Mouse (Mus musculus): ENCODE data around the gene Bmp2.

Bmp2 gene

GRCm38 (mm10) chr2:133552031-133552841 lies at the start of gene Bmp2:
Gene Bmp2, plus strand, starts transcription at chr2:133552159.
- no peak for DNase-seq

- no peak for DNase-seq
Observed at GRCm38 (mm10) chr2:133505678-133506077, 46.3 kb upstream of the Bmp2 start.

- DNase-seq: no peak
Observed at GRCm38 (mm10) chr2:133507045-133507444, 44.9 kb upstream of the Bmp2 start.

DNA sequence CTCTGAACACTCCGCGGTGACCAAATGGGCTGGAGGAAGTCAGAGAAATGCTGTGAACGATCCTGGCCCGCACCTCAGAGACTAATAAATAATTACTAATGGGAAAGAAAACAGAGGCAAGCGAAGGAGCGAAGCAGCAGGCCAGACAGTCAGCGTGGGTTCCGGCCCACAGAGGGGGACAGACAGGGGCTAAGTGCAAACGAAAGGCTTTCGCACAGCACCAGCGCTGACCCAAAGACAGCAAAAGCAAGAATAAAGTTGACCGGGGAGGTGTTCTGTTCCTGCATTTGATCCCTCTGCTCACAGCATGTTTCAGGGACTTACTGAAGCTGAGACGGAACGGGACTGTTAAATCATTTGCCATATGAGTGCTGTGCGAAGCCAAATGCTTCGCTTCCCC lies 42.8 kb upstream of the Bmp2 start:
- no peak for DNase-seq

DNA sequence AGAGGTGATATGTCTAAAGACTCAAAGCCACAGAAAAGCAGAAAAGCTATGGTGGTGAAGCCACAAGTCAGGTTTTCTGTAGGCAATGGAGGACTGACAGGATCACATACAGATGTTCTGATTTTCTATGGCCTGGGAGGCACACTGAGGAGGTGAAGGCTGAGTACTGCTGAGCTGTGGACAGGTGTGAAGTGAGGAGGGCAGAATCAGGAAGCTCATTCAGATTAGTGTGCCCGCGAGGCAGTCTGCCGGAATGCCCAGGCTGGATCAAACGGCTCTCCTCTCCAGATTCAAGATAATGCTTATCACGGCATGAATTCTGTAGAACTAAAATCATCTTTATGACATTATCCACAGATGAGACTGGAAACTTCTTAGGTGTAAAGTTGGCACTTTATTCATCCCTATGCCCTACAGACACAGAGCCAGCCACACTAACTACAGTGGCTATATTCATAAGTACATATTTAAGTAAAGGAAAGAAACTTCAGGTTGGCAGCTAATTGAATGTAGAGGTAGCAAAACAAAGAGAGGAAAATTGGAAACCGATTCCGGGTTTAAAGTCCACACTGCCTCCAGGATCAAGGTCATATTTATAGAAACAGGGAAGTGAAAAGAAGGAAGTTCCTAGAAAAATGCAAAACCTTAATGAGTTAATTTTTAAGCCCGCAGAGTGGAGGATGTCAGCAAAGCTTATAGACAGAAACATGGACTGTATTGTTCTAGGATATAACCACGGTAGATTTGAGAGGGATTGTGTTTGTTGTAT lies 40.8 kb upstream of the Bmp2 start:
- DNase-seq: no peak

DNA sequence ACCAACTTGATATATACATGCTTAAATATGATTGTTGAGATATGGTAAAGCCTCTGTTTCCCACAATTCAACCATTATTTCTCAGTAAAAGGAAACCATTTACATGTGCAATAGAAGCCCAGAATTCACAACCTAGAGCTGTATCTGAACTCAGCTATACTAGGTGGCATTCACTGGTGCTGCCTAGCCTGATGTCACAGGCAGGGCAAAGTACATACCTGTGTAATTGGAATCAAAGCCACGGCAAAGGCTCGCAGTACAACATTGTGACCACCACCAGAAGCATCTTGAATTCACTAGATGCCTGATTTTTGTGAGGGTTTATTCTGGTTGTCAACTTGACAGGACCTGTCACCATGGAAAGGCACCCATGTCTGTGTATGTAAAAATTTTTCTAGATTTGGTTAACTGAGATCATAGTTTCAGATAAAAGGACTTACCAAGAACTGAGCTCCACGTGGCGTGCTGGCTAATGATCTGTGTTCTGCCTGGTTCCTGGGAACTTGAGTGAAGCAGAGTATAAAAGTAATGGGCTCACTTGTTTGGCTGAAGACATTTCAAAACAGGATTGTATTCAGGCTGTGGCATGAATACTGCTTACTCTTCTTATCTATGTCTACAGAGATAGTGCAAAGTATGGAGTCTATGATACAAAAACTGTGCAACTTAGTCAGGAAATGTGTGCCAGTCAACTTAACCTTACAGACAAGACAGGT lies 35.5 kb upstream of the Bmp2 start:
- DNase-seq: no peak

- no peak for DNase-seq
Observed at GRCm38 (mm10) chr2:133517867-133518266, 34.1 kb upstream of the Bmp2 start.

DNA sequence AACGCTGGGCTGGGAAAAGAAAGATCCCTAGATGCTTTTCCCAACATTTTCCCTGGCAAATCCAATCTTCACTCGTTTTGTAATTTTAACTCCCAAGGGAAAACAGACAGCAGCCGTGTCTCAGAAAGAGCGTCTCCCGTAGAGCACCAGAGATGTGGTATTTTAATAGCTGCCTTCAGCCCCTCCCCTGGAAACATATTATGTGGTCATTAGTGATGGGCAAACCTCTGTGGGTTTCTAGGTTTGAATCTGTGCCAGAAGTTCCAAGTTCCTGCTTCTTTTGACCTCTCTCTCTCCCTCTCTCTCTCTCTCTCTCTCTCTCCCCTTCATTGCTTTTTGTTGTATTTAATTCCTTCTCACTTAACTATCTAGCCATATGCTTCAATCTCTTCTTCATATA lies 30.8 kb upstream of the Bmp2 start:
- no peak for DNase-seq

DNA sequence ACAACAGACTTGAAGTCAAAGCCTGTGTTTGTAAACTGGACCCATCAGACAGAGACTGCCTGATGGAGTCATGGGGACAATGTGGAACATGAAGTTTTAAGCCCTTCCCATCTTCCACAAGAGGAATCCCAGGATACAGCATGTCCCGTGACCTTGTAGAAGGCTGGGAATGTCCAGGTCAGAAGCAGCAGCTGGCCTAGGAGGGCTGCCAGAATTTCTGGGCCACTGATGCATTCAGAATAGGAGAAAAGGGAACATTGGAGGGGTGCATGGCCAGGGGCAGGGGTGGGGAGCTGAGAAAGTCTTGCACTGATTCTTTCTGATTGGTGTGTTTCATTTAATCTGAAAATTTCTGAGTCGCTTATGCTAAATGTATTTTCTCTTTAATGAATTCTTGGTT lies 29.8 kb upstream of the Bmp2 start:
- no peak for DNase-seq

DNA sequence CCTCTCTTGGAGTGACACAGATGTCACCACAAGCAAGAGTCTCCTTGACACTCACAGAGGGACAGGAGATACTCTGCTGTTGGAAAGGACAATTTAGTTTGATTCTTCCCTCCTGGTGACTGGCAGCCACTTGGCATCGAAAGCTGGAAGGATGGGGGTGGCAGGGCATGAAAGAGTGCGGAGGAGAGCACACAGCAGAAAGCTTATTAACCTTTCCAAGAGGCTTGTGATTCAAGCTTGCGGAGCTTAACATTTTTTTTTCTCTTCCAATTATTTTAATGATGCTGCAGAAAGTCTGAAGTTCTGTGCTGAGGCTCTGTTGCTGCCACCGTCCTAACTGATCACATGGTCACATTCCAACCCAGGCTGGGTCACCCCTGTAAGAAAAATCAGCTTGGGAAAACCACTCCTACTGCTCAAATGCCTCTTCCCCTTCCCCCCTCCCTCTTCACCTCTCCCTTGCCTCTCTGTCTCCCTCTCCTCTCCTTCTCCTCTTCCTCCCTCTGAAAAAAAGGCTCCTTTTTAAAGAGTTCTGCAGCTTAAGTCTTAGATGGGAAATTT lies 26.3 kb upstream of the Bmp2 start:
- DNase-seq: no peak

DNA sequence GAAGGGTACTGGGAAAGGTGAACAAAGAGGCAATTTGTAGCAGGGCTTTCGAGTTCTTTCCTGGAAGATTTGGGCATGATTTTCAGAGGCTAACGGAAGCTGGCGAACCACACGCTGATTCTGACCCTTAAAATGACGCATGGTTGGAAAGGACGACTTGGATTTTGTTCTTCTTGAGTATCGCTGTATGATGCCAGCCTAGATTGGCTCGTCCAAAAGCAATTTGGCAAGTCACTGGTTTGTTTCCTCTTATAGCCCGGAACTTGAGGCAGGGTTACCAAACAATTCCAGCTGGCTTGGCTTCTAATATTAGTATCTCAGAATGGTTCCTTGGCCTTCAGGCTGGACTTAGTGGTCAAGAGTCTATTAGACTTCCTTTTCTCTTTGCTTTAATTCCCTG lies 22.6 kb upstream of the Bmp2 start:
- peak; percentile 11 for DNase-seq

DNA sequence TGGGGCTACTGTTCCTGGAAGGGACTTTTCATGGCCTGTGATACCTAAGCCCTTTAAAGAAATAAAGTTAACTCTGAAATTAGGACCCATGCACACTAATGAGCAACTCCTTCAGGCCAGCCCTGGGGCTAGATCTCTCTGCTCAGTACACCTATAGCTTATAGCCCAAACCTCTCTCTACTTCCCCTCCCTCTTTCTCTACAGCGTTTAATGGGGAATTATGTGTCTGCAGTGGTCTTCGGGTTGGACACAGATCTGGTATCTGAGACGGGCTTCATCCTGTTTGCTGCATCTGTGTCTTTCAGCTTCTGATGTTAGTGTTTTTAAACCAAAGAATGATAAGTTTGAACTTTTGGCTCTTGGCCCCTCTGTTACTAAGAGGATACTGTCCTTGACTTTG lies 18.9 kb upstream of the Bmp2 start:
- no peak for DNase-seq

DNA sequence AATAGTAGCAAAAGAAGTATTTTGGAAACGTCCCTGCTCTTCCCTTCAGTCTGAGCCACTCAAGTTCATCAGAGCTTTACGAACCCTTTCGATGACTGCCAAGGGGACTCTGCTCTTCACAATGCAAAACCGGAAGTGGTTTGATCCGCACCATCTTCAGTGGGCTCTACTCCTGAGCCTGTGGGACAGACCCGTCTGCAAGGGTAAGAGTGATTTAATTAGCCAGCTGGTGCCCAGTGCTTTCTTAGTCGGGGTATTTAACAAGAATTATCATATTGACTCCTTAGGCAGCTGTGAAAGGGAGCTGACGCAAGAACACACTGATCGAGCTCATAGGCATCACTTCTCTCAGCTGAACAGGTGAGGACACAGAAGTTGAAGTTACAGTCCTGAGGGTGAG lies 16.5 kb upstream of the Bmp2 start:
- DNase-seq: no peak

DNA sequence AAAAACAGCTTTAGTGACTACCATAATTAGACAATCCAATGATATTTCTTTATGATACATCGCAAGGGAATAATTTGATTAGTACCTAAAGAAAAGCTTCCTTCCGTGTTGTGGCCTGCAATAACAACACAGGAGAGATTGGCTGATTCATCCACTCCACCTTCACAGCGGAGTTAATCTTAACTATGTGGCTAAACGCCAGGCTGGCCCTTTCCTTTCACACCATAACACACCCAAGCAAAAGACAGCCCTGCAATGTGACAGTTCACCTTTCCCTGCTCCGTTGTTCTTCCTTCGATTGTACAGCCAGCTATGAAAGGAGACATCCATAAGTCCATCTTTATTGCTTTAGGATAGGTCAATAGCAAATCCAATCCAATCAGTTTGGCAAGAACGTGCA lies 15.1 kb upstream of the Bmp2 start:
- DNase-seq: no peak

DNA sequence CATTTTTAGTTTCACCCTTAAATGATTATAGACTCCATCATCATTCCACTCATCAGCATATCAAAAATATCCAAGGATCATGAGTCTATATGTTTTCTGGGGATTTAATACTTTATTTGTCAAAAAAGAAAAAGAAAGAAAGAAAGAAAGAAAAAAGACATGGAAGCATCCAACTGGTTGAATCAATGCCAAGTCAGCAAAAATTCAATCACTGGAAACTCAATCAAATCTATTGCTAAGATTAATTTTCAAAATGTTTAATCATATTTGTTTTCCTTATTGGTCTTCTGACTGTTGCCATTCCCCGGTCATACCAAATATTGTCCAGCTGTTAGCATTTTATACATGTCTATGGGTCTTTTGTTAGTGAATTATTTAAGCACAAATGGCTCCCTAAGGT lies 11.3 kb upstream of the Bmp2 start:
- DNase-seq: no peak

GRCm38 (mm10) chr2:133550238-133550682 lies 1.7 kb upstream of the Bmp2 start:
- peak; percentile 49 for DNase-seq

GRCm38 (mm10) chr2:133552842-133553465 lies 995 bp downstream of the Bmp2 start:
- DNase-seq: no peak

DNA sequence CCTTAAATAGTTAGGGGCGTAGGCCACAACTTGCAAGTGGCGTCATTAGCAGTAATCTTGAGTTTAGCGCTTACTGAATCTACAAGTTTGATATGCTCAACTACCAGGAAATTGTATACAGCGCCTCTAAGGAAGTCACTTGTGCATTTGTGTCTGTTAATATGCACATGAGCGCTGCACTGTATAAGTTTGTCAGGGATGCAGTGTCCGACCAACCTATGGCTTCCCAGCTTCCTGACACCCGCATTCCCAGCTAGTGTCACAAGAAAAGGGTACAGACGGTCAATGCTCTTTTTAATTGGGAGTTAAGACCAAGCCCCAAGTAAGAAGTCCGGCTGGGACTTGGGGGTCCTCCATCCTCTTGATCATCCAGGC lies 1.9 kb downstream of the Bmp2 start:
- DNase-seq: no peak

DNA sequence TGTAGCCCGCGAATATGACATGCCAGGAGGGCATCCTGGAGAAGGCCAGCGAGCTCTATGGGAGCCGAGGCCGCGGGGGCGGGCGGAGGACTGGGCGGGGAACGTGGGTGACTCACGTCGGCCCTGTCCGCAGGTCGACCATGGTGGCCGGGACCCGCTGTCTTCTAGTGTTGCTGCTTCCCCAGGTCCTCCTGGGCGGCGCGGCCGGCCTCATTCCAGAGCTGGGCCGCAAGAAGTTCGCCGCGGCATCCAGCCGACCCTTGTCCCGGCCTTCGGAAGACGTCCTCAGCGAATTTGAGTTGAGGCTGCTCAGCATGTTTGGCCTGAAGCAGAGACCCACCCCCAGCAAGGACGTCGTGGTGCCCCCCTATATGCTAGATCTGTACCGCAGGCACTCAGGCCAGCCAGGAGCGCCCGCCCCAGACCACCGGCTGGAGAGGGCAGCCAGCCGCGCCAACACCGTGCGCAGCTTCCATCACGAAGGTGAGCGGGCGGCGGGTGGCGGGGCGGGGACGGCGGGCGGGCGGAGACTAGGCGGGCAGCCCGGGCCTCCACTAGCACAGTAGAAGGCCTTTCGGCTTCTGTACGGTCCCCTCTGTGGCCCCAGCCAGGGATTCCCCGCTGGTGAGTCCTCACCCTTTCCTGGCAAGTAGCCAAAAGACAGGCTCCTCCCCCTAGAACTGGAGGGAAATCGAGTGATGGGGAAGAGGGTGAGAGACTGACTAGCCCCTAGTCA lies 2.5 kb downstream of the Bmp2 start:
- no peak for DNase-seq

- no peak for DNase-seq
Observed at GRCm38 (mm10) chr2:133564248-133564886, 12.4 kb downstream of the Bmp2 start.

DNA sequence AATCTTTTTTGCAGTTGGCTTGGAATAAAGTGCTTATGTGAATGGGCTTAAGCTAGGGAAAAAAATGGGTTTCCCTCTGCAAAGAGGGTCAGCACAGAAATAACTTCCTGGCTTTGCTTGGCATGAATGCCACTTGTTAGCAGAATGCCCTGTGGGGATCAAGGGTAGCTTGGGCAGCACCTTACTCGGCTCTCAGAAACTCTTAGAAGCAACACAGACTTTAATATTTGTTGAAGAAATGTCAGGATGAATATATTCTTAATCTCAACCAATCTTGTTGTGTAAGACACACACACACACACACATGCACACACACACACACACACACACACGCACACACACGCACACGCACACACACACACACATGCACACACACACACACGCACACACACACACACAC lies 13.5 kb downstream of the Bmp2 start:
- DNase-seq: no peak
